Mouse (Mus musculus): ENCODE measurements around the gene Rbm33.
A peak's percentile ranks its signal among the peaks of the same experiment; 100 is the strongest.

Gene Rbm33

GRCm38 (mm10) chr5:28324457-28324856 lies 7.5 kb downstream of the Rbm33 start:
- DNase-seq (ENCODE audit: low spot score in 2 of 2) = no peak

DNA sequence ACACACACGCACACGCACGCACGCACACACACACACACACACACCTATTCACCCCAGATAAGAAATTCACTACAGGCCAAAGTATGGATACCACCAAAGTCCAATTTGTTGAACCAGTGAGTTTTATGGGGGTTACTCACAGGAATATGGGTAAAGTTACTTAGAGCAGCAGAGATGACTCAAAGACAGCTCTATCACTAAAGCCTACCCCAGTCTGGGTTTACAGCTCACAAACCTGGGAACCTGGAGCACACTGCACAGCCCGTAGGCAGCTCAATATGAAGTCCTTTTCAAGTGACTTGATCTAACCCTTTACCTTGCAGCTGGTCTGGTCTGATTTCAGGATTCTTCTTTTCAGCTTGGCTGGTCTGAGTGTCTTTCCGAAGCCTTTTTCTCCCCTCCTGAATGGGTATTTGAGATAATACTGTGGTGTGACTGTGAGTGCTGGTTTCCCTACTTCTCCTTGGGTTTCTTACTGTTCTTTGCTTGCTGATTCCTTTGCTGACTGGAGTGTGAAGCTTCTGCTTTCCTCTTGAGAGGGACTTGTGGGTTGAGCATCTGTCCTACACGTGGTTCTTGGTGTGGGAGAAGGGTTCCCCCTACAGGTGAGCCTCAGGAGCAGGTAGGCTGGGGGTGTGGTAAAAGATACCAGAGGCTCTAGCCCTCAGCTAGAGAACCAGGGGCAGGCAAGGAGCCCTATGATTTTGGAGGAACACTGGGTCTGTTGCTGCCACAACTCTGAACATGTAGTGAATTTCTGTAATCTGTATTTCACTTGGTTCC lies 12.3 kb downstream of the Rbm33 start:
- no peak for DNase-seq (ENCODE audit: low spot score in 2 of 2)

DNA sequence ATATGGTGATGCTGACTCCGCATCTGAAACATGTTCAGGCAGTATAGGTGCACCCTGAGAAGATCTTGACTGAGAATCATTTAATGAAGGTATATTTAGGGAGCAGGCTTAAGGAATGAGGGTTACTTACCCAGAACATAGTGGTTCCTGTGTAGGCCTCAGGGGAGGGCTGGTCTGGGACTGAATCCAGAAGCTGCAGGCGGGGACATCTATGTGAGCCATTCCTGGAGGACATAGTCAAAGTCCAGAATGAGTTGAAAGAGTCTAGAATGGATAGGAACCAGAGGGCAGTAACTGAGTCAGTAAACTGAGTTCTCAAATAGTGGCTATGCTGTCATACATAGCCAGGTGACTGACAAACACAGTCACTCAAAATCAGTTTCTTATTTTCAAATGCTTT lies 16.8 kb downstream of the Rbm33 start:
- DNase-seq (ENCODE audit: low spot score in 2 of 2) = no peak

DNA sequence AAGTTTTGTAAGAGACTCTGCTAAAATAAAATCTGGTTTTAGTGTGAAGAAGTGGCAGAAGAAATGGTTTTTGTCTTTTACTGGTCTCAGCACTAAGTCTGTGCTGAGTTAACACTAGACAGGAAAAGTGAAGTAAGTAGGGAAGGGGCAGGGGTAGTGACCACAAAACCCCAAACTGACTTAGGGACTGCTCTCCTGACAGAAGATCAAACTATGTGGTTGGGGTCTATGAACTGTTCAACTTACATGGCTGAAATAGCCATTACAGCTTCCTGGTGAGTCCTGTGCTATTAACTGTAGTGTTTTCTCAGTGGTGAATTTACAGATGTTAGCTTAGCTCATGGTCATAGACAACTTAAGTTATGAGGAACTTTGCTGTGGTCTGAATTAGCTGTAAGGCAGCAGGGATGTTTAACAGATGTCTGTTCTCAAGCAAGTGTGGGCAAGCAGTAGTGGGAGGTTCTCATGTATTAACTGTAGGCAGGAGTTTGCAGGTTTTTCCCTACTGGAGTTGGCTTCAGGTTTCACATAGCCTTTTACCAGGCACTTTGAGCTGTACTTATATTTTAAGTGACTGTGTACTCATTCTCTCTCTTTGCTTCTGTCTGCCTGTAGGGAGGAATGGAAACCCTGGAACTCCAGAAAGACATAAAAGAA lies 35.1 kb downstream of the Rbm33 start:
- no peak for DNase-seq (ENCODE audit: low spot score in 2 of 2)

GRCm38 (mm10) chr5:28355614-28356013 lies 38.7 kb downstream of the Rbm33 start:
- DNase-seq (ENCODE audit: low spot score in 2 of 2) = no peak

GRCm38 (mm10) chr5:28360745-28361144 lies 43.8 kb downstream of the Rbm33 start:
- no peak for DNase-seq (ENCODE audit: low spot score in 2 of 2)

DNA sequence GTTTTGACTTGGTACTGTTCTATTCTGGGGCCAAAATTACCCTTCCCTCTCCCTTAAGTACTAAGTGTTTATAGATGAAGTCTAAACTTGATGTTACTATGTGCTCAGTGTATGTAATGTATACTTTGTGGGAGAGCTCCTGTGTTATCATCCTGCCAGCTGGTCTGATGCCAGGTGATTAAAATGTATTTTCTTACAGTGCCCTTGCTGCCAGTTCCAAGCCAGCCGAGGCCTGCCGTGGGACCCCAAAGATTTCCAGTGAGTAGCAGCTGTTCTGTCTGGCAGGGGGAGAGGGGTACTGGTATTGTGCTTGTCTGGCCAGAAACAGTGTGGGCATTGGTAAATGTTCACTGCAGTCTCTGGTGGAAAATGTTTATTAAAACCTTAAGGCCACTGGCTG lies 51.1 kb downstream of the Rbm33 start:
- no peak for DNase-seq (ENCODE audit: low spot score in 2 of 2)

GRCm38 (mm10) chr5:28370836-28371235 lies 53.9 kb downstream of the Rbm33 start:
- DNase-seq (ENCODE audit: low spot score in 2 of 2) = no peak

- DNase-seq (ENCODE audit: low spot score in 2 of 2) = no peak
Observed at GRCm38 (mm10) chr5:28372172-28372664, 55.3 kb downstream of the Rbm33 start.

DNA sequence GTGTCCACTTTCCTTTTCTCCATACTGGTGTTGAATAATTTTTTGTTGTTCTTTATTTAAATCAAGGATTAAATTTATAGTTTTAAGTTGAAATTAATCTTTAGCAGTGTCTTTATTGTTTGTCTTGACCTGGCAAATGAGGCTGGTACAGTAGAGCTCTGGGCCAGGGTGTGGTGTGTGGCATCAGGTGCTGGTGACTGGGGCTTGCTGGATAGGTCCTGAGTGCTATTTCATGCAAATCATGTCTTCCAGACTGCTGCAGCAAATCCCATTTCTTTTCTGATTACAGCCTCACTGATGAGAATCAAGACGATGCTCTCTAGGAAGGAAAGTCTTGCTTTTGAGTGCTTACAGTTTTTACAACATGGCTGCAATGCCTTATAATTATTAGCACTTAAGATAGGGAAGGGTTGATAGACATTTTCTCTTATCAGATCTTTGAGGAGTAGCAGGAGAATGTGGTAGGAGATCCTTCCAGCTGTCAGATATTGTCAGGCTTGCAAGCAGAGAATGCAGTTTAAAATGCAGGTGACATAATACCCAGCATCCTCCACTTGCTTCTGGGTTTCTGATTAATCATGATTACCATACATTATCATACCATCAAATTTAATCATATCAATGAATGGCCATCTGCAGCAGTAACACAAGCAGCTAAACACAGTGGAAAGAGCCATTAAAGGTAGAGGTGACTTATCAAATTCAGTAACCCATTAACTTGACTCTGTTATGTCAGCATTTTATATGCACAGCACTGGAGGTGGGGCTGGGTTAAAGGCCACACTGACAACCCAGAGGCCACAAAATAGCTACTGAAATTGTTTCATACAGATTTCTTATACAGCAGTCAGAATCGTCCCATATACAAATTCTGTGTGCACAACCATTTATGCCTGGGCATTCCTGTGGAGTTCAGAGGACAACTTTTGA lies 56.8 kb downstream of the Rbm33 start:
- DNase-seq (ENCODE audit: low spot score in 2 of 2) = no peak

DNA sequence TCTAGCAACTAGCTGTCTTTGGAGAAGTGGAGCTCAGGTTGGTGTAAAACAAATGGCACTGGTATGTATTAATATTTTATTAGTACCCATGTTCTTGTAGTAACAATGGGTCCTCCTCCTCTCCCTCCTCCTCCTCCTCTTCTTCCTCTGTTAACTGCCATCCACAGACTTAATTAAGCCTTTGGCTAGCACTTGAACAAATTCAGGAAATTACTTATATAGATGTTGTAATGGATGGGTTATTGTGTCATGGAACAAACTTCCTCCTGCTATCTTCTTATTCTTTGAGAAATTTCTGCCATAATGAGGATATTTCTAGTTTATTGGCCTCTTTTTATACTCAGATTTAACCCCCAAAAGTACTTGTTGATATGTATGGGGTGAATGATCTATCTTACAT lies 60.4 kb downstream of the Rbm33 start:
- DNase-seq (ENCODE audit: low spot score in 2 of 2) = no peak

DNA sequence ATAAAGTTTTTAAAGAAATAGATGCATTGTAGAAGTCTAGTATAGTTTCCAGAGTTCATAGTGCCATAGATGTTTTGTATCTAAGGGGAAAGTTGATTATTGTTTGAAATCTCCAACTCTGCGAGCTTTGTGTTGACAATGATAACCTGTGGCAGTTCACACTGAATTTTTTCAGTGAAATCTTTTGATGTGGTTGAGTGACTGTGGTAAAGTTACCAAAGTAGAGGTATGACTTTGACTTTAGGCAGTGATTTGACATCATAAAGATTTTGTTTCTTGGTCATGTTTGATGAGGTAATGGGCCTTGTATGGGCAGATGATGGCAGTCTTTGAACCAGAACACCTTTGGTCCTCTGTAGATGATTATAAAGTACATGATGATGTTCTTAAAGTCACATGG lies 65.4 kb downstream of the Rbm33 start:
- DNase-seq (ENCODE audit: low spot score in 2 of 2) = no peak

DNA sequence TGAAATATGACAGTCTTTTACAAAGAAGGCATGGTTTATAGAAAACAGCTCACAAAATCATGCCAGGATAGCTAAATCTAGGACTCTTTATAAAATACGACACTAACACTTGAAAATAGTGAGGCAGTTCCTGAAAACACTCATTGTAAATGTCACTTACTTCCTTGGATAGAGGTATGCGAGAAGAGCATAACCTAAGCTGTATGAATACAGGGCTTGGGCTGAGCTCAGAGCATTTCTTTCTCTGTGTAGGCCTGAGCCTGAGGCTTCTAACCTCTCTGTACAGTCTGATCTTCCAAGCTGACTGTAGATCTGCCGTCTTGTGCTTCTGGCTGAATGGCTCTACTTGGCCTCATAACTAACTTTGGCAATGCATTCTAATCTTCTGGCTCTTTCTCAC lies 69.9 kb downstream of the Rbm33 start:
- no peak for DNase-seq (ENCODE audit: low spot score in 2 of 2)

- DNase-seq (ENCODE audit: low spot score in 2 of 2) = no peak
Observed at GRCm38 (mm10) chr5:28387531-28388179, 70.7 kb downstream of the Rbm33 start.

- DNase-seq (ENCODE audit: low spot score in 2 of 2) = peak in 1 of 2 experiments; percentile 35
Observed at GRCm38 (mm10) chr5:28388184-28388583, 71.3 kb downstream of the Rbm33 start.

GRCm38 (mm10) chr5:28390189-28390588 lies 73.3 kb downstream of the Rbm33 start:
- no peak for DNase-seq (ENCODE audit: low spot score in 2 of 2)

DNA sequence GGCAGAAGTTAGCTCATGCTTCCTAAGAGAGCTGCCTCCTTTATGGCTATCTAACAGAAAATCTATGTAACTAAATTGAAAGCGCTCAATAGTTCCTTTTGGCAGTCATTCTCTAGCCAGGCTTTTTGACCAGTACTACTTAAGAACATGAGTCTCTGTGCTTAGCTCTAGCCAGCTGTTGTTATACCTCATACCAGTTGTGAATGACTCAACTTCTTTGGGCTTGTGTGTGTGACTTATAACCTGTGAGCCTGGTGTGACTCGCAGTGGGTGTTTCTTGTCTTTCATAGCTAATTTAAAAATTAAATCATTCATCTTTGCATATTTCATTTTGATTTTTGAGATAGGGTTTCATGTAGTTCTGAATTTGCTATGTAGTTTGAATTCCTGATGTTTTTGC lies 80.4 kb downstream of the Rbm33 start:
- DNase-seq (ENCODE audit: low spot score in 2 of 2) = no peak

- DNase-seq (ENCODE audit: low spot score in 2 of 2) = no peak
Observed at GRCm38 (mm10) chr5:28398736-28399135, 81.8 kb downstream of the Rbm33 start.

DNA sequence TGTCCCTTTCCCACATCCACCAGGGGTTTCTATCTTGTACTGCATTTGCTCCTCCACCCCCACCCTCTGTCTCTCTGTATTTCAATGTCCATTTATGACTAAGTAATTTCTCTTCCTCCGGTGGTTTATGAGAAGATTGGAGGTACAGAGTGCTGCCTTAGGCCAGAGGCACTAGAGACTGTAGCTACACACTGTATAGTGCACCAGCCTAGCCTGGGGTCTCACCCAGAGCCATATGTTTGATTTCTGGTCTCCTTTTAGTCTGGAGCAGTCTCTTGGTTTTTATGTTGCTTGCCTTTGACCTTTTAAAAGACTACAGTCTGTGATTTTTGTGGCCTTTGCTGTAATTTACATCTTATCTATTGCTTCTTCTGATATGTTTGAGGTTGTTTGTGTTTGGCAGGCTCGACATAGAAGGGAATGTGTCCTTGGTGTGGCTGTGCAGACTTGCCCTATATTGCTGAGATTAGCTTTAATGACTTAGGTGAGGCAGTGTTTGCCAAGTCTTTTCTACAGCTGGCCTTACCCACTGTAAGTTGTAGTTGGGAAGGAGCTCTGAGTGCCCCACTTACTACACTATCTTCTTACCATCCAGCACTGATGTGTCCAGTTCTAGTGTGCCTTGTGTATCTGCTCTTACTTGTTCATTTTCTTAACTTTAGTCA lies 82.7 kb downstream of the Rbm33 start:
- DNase-seq (ENCODE audit: low spot score in 2 of 2) = no peak

DNA sequence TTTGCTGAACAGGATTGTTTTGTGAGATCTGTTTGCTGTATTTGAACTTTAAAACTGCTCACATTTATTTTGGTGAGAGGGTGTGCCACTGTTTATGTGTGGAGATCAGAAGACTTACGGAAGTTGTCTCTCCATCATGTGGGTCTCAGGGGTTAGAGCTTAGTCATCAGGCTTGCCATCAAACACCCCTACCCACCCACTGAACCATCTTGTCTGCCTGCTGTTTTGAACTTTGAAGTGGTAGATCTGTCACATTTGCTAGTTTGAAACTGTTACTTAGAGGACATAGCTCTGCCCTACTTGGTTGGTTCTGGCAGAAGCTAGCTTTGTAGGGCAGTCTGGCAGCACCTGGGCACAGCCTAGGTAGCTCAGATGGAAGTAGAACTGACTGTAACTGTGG lies 85.8 kb downstream of the Rbm33 start:
- DNase-seq (ENCODE audit: low spot score in 2 of 2) = no peak

DNA sequence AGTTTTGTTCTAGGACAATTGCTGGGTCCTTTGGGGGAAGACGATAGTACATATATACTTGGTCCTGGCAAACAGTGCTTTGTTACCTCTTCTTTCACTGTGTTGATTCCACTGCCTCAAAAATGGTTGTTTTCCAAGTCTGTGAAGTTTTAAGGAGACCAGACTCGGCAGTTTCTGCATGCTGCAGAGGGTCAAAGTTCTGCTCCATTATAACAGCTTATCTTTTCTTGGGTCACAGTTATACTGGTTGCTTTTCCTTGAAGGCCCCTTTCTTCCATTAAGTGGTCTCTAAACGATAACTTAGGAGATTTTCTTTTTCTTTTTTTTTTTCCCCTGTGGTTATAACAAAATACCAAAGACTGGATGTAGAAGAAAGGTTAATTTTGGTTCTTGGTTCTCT lies 89.7 kb downstream of the Rbm33 start:
- no peak for DNase-seq (ENCODE audit: low spot score in 2 of 2)
